Mouse (Mus musculus) liver, embryonic 14.5 days (tissue): ENCODE results near the gene Hoxb8.

Source experiments
- CTCF ChIP-seq: IDR thresholded peaks from 2 replicates; pipeline ENCODE4 v1.5.1; 2016; ENCODE audit warnings: antibody characterized with exemption, low read depth, control low read depth
- EP300 ChIP-seq: IDR thresholded peaks from 2 replicates; pipeline ENCODE4 v1.6.1; 2016; ENCODE audit warnings: antibody characterized with exemption, low read depth

DNA sequence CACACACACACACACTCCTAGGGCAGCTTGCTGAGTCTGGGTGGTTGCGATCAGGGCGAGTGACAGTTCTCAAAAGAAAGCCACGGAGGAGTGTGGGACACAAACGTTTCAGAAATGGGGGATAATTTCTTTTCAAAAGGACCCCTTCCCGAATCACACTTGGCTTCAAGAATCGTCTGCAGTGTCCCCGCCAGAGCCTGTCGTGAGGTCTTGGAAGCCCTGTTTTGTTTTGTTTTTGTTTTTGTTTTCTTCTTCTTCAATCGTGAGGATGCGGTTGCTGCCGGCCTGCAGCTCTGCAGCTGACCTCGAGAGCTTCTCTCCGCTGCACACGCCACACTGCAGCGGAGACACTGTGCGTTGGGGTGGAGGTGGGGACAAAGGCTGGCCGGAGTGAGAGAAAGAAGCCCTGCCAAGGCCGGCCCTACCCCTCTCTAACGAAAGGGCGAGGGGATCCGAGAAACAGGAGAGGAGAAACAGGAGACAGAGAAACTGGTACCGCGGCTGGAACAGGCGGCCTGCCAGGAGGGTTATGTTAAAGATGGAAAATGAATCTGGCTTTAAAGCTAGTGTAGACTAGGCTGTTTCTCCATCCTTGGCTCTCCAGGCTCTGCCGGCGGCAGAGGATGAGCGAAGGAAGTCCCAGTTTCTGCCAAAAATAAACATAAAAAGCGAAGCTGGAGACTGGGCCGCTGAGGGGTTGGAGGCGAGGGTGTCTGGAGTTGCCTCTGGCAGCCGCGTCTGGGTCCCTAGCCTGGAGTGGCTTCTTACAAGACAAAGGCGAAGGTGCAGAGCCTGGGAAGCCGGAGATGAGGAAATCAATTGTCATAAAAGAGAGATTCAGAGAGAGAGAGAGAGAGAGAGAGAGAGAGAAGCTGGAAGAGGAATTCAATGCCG lies 4.3 kb upstream of the Hoxb8 start:
- TF ChIP-seq CTCF (no peak), EP300 (no peak)
